Mouse (Mus musculus) retina, adult 2 months (tissue): ENCODE measurements around the gene Gm30191.
"Not testable (repeated sequence)": the region's sequence is repeated elsewhere in the genome, so short reads cannot be mapped to it uniquely, and the experiment has no call there.

ENCODE experiments used
- DNase-seq: peaks from one replicate; pipeline ENCODE4 v3.0.0-alpha.2; 2012; ENCODE audit warnings: low read depth, low spot score

The Gm30191 gene

DNA sequence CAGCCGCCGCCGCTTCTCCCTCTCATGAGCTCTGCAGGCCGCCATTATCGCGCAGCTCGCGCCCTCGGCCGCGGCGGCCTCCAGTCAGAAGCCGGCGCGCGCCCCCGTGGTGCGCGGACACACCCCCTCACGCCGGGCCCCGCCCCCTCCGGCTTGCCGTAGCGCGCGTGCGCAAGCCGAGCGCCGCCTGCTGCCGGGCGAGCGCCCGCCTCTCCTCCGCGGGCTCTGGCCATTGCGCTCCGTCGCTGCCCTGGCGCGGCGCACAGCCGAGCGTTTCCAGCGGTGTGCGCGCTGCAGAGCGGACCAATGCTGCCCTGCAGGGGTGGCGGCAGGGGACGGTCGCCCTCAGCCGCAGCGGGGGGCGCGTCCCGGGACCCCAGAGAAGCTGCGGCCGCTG, 40.4 kb downstream of the Gm30191 start:
- peak; percentile 90 for DNase-seq

DNA sequence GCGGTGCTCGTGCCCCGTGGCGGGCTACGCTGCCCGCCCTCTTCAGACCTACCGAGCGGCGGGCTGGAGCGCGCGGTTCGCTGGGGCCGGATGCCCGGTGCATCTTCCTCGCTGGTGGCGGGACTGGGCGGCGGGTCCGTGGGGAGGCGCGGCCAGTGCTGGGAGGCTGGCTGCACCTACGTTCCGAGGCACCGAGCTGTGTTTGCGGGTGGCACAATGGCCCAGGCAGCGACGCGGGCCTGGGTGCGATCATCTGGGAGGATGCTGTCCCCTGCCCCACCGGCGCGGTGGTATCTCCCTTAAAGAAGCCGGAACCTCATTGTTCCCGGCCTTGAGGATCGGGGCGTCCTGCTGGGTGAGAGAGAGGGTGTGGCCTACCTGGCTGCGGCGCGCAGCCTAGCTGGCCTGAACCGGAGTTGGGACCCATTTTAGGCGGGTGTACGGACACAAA, 40.9 kb downstream of the Gm30191 start, which contains the start of gene Pdik1l:
Gene Pdik1l, minus strand, starts transcription at position 321 of the 451 bp plus-strand sequence.
- DNase-seq = peak; percentile 70

DNA sequence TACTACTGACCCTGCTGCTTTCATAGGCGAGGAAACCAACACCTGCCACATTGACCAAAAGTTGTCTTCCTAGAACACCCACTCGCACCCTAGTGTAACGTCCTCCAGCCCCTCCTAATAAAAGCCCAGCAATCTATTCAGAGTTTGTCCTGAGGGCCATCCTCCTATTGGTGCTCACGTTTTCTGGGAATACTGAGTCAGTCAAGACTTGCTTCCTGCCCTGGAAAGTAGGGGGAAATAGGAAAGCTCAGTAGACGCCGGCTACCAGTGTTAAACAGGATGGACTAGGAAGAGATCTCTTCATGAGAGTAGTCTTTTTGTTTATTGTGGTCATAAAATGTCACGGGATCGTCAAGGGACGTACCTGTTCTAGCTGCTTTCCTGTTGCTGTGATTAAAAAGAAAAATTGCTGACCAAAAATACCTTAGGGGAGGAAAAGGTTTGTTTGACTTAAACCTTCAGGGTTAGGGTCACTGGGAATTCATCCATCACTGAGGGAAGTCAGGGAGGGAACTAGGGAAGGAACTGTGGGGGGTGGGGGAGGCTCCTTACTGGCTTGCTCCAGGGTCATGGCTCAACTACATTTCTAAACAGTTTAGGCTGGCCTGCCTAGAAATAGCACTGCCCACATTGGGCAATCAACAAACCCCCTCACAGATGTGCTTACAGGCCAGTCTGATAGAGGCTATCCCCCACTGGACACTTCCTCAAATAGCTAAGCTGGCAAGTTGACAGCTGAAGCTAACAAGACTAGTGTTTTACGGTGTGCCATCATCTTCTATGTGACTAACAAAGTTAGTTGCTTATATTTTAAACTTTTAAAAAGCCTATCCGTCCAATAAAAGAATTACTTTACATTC, 41.9 kb downstream of the Gm30191 start:
- no peak for DNase-seq

DNA sequence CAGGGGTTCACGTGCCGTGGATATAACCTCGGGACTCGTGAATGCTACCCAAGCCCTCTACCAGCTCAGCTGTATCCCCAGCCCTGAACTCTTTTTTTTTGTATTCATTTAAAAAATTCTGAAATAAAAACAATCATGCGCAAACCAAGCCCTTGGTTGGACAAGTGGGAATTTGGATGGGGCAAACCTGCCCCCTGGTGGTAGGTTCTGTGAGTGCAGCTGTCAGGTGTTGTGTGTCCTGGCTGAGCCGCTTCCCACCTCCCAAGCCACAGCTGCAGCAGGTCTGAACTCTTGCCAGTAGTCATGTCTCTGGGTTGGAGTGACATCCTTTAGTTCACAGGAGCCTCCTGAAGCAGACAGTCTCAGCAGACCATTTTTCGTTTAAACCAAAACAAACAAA, 45.3 kb downstream of the Gm30191 start:
- DNase-seq = peak; percentile 65

DNA sequence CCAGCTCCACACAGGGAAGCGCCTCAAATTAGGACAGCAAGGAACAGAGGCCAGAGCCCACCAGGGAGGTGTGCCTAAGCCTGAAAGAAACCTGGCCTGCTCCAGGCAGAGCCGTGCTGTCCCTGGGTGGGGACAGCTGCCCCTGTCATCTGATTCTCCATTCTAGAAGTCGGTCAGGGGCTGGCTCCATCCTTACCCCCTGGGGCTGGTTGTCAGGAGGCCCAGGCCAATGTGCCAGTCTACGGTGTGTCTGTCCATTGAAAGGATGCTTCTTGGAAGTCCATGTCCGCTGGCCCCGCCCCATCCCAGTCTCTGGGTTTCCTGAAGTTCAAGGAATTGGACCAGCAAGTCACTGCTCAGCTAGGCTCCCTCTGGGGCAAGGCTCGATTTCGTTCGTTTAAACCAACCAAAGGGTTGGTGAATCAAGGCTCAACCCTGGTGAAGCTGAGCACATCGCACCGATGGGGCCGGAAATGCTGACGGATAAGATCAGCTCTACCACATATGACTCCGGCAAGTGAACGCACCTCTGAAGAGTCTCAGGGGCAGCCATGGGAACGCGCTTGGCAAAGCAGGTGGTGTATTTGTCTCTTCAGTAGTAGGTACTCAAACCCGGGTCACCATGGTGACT, 46.4 kb downstream of the Gm30191 start:
- DNase-seq = no peak

DNA sequence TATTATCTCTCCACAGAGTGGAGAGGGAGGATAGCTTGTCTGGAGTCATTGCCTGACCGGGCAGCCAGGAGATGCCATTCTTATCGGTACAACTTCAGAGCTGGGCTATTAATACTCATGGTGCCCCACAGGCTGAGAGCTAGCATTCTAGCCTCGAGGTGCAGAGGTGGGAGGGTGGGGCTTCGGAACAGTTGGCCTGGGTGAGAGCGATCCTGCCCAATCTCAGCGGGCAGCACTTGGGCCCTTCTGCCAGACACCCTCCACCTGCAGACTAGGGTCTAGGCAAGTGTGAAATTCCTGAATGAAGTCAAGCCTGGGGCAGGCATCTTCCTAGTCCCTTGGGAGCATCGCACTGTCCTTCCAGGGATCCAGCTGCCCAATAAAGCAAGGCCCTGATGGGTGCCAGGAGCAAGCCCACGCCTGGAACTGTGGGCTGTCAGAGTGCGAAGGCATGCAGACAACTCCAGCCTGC, 47.0 kb downstream of the Gm30191 start:
- no peak for DNase-seq

DNA sequence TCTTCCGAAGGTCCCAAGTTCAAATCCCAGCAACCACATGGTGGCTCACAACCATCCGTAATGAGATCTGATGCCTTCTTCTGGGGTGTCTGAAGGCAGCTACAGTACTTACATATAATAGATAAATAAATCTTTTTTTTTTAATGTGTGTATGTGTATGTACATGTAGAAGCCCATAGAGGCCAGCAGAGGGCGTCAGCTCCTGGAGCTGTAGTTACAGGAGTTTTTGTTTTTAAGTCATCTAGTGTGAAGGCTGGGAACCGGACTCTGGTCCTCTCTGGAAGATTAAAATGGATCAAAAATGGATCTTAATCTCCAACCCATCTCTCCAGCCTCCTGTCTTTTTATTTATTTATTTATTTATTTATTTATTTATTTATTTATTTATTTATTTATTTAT, 49.4 kb downstream of the Gm30191 start:
- DNase-seq = not testable (repeated sequence)

DNA sequence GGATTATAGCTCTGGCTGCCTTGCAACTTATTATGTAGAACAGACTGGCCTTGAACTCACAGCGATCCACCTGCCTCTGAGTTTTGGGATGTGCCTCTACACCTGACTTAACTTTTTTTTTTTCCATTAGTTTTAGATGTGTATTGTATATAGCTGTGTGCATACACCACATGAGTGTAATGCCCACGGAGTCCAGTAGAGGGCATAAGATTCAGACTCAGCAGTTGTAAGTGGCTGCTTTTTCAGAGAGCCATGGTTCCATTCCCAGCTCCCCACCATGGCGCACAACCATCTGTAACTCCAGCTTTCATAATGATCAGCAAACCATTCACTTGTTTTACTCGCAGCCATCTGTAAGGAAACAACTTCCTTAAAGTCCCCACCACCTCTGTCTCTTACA, 49.8 kb downstream of the Gm30191 start:
- no peak for DNase-seq

DNA sequence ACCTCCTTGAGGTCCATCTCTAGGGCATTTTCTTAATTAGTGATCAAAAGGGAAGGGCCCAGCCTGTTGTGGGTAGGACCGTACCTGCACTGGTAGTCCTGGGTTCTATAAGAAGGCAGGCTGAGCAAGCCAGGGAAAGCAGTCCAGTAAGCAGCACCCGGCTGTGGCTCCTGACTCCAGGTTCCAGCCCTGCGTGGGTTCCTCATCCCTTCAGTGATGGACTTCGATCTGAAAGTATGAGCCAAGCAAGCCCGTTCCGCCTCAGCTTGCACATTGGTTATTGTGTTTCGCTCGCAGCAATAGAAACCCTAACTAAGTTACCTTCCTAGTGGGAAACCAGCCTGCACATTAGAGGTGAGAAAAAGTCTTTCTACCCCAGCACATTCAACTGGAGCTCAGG, 50.6 kb downstream of the Gm30191 start:
- no peak for DNase-seq

DNA sequence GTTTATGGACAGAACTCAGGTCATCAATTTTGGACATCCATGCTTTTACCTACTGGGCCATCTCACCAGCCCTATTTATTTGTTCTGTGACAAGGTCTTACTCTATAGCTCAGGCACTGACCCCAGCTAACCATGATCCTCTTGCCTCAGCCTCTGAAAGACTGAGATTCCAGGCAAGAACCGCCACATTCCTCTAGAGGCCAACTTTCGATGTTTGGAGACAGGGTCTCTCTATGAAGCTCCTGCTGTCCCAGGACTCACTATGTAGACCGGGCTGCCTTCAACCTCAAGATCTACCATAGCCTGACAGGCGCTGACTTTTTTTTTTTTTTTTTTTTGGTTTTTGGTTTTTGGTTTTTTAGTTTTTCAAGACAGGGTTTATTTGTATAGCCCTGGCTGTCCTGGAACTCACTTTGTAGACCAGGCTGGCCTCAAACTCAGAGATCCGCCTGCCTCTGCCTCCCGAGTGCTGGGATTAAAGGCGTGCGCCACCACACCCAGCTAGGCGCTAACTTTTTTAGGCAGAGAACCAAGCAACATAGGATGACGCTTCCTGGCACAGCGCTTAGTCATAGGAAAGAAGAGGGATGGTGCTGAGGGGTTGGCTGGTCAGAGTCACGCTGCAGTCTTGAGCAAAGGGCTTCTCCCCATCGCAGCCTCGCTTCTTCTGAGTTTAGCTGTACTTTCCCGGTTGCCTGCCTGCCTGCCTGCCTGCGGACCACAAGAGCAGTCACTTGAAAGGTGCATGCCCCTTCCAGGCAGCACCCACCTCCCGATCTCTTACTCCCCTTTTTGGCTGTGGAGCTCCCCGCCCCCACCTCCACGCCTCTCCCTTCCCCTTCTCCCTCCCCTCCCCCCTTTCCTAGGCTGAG, 52.1 kb downstream of the Gm30191 start:
- DNase-seq = no peak

DNA sequence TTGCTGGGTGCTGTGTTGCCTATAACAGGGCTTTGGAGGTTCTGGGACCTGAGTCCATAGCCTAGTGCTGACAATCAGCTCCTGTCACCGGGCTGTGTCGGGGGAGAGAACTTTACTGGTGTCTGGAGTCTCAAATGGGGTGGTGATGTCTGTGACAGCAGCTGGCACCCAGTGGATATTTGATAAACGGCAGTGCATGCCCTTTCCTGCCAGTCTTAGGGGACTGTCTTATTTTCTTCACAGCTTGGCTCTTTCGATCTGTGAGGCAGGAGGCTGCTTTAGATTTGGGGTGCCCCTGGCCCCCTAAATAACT, 52.7 kb downstream of the Gm30191 start:
- no peak for DNase-seq
